Mouse (Mus musculus) kidney, adult 8-10 months (tissue): ENCODE measurements around the gene Cabp2.
"Not testable (repeated sequence)": the region's sequence is repeated elsewhere in the genome, so short reads cannot be mapped to it uniquely, and the experiment has no call there.

ENCODE experiments used
- DNase-seq, 2 experiments: peaks; one replicate each; pipeline ENCODE4 v3.0.0; 2022

Cabp2 gene

DNA sequence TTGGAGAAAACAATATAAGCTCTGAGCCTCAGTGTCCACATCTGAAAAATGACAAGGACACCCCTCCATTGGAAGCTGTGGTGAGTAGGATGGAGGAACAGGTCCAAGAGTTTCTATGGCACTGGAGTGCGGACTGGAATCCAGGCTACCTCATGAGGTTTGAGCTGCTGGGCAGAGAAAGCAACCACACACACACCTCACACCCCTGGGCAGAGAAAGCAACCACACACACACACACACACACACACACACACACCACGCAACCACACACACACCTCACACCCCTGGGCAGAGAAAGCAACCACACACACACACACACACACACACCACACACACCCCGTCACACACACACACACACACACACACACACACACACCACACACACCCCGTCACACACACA, 43.9 kb downstream of the Cabp2 start:
- DNase-seq: not testable (repeated sequence)

DNA sequence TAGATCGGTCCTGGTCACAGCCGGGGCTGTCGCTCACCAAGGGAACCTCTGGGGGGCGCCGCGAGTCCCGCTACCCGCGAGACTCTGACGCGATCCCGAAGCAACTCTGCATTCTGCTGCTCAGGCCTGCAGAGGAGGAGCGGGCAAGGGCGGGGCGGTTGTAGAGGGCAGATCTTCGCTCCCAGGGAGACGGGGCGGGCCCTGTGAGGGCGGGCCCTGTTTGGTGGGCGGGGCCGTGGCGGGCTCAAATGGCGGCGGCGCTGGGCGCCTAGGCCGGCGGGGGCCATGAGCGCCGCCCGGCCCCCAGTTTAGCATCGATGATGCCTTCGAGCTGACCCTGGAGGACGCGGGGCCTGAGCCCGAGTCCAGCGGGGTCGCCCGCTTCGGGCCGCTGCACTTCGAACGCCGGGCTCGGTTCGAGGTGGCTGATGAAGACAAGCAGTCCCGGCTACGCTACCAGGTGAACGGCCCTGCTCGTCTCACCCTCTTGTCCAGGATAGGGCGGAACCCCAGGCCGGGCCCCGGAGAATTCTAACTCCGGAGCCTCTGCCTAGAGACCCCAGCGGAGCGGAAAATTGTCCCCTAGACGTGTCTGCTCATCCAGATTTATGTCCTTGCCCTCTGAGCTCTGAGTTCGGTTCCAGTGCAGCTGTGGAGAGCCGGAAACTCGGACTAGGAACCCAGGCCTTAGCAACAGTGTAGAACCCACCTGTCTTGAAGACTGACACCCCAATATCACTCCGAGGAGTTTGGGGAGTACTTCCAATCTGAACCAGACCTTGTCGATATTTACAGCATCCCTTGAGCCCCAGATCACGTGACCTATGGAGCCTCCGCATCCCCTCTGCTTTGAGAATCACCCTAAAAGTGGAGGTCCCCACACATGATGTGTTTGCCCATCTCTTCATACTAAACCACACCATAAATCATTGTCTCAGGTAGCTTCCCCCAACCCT, 44.6 kb downstream of the Cabp2 start, which contains the start of gene Aip:
Gene Aip (minus strand): TSS at position 118 of the 956 bp plus-strand sequence.
- DNase-seq: peak; percentile 98 to 99

DNA sequence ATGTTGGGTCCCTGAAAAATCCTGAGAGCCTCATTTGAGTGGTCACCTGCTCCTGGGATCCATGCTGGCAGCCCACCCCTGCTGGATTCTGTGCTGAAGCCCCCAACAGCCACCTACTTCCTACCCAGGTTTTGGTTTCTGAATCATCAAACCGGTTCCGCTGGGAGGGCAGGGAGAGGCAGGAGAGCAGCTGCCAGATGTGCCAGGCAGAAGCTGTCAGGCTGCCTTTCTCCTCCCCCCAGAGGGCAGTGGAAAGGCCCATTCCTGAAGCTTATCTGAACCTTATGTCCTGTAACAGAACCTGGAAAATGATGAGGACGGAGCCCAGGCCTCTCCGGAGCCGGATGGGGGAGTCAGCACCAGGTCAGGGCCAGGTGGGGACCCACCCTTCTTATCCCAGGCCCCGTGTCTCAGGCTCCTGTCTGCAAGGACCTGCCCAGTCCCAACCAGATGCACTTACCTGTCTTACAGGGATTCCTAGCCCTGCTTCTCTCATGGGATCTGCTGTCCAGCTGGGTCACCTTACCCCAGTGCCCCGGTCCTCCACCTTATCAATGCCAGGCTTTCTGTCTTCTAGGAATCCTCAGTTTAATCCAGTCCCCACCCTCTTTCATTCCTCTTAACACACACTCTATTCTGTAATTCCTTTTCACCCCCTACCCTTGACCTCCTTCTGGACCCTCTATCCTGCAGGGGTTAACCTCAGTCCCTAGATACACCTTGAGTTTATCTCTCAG, 45.5 kb downstream of the Cabp2 start:
- no peak for DNase-seq

GRCm38 (mm10) chr19:4129462-4129861, 48.1 kb downstream of the Cabp2 start:
- no peak for DNase-seq

GRCm38 (mm10) chr19:4130106-4130505, 48.7 kb downstream of the Cabp2 start:
- no peak for DNase-seq

- DNase-seq: no peak
These were observed 49.7 kb downstream of the Cabp2 start for GRCm38 (mm10) chr19:4131075-4131474.

DNA sequence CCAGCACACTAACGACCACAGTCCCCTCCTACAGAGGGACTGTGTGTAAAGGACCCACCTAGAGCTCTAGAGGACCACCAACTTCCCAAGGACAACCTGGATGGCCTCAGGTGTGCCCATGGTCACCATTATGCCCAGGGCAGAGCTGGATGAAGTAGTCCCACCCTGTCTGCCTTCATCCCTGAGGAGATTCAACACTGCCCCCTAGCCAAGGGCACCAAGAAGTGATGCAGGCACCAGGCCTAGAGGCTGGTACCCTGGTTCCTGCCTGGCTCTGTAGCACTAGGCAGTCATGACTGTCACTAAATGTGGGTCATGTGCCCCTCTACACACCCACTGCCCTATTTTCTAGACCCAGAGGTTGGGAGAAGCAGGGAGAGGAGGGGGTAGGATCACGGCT, 50.4 kb downstream of the Cabp2 start:
- DNase-seq: no peak

DNA sequence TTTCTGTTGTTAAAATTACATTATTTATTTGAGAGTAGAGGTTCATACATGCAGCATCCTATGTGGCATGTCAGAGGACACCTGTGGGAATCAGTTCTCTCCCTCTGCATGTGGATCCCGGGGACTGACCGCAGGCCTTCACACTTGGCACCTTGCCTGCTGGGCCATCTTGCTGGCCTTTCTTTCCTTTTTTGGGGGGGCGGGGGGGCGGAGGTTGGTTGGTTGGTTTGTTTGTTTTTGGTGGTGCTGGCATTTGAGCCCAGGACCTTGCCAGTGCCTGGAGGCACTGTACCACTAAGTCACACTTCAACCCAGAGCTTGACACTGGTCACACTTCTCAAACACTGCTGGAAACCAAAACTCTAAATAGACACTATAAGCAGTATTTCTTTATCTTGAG, 53.0 kb downstream of the Cabp2 start:
- no peak for DNase-seq

DNA sequence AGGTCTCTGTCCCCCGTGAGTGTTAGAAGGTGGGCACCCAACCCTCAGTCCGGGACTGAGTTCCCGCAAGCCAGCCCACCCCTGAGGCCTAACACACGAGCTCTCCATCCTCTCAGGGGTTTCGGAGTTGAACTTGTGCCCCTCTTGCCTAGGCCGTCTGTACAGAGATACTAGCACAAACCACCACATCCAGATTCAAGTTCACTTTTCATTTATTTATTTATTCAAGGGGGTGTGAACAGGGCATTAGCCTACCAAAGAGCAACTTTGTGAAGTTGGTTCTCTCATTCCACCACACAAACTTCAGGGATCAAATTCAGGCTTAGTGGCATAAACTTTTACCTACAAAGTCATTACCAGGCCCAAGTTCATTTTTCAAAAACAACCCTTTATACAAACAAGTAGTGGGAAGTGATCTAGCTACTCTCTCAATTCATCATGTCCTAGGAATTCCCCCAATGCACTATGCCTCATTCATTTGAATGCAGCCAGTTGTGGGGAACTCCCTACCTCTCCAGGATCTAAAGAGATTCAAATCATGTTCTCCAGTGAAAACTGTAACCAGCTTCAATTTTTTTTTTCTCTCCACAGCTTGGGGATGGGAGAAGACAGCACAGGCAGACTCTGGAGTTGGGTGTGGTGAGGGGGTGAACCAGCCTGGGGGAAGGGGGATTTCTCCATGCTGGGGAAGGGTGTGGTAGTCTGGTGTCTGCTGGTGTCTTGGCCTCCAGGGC, 54.0 kb downstream of the Cabp2 start:
- DNase-seq: not testable (repeated sequence)

- DNase-seq: not testable (repeated sequence)
These were observed 54.6 kb downstream of the Cabp2 start for GRCm38 (mm10) chr19:4135963-4136345.

DNA sequence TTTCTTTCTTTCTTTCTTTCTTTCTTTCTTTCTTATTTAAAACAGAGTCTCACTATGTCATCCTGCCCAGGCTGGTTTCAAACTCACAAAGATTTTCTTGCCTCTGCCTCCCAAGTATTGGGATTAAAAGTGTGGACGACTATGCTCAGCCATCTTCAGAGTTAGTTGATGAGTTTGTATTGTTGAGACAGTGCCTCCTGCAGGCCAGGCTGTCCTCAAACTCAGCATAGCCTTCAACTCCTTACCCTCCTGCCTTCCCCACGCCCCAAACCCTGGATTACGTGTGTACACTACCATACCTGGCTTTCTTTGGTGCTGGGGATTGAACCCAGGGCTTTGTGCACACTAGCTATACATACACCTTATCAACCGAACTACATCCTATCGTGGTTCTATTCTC, 55.1 kb downstream of the Cabp2 start:
- DNase-seq: no peak
